Mouse (Mus musculus): Measurements from ENCODE around the gene Rab42. TPM values are rescaled to one million over a fixed set of nuclear protein-coding genes. Genes with fewer than 3 reads are reported as not detected.
"Not testable (repeated sequence)": the region's sequence is repeated elsewhere in the genome, so short reads cannot be mapped to it uniquely, and the experiment has no call there.

The Rab42 gene
- polyA plus RNA-seq, 1 experiment from 2014 or later: 0.54 TPM

DNA sequence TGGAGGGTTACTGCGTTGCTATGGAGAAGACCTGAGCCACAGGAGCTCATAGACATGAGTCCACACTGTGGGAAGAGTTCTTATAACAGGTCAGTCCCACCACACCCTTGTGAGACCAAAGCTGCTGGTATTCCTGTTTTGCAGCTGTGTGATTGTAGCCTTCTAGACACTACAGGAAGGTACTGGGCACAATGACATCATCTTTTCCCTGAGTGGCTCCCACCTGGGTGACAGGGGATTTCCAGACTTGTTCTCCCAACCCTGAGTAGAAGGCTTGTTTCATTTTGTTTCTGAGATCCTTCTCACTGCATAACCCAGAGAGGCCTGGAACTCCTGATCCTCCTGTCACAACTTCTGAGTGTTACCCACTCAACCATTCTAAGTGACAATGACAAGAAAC lies 3.3 kb downstream of the Rab42 start:
- 68% methylated on average over 1 of the region's 1 CpGs for WGBS (ENCODE audit: insufficient replicate concordance)
- no peaks in the 10 kb centered on the region for H3K27me3 ChIP-seq

DNA sequence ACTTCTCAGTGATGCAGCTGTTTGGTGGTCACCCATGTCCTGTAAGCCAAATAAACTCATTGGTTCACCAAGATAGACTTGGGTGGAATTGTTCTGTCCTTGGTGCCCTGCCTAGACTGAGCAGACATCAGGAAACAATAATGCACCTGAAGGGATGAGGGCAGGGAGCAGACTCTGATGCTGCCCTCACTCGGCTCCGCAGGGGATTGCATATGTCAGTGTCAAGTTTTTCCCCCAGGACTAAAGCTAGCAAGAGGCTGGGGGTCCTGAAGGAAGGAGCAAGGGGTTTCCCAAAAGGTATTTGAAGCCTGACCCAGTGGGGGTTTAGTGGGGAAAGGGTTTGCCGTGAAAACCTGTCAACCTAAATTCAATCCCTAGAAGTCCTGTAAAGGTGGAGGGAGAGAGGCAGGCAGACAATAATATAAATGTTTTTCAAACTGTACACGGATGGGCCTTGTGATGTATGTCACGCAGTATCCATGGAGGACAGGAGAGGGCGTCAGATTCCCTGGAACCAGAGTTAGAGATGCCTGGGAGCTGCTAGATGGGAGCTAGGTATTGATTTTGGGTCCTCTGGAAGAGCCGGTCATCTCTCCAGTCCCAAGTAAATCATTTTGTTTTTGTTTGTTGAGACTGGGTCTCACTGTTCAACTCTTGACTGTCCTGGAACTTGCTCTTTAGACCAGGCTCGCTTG lies 7.3 kb downstream of the Rab42 start:
- no peaks in the 10 kb centered on the region for H3K27me3 ChIP-seq
- 50% methylated on average over 8 of the region's 8 CpGs for WGBS (ENCODE audit: insufficient replicate concordance)
- H3K9me3 ChIP-seq (replicated peaks): no peaks in the 10 kb centered on the region
- H3K4me1 ChIP-seq (replicated peaks): no peaks in the 10 kb centered on the region; the same call in 1 of the 2 replicates
- H3K4me2 ChIP-seq: no peak overlapping the region
- ATAC-seq (ENCODE audit: insufficient read depth): no peak
- no peak overlapping the region for H3K4me3 ChIP-seq (replicated peaks)
- H3K9ac ChIP-seq: no peak overlapping the region
- H3K27ac ChIP-seq (replicated peaks): no peak overlapping the region
- H3K36me3 ChIP-seq (replicated peaks): peaks cover 32% of the 10 kb centered on the region

More for the DNA sequence above, 3.3 kb downstream of the Rab42 start:
- Histone ChIP-seq H3K36me3 (replicated peaks) (no peaks in the 10 kb centered on the region), H3K4me1 (replicated peaks) (peaks cover 16% of the 10 kb centered on the region), H3K4me3 (replicated peaks) (no peak overlapping the region), H3K4me2 (no peak overlapping the region), H3K27ac (replicated peaks) (no peak overlapping the region), H3K9me3 (replicated peaks) (no peaks in the 10 kb centered on the region), H3K9ac (no peak overlapping the region)
- ATAC-seq (ENCODE audit: insufficient read depth): no peak

DNA sequence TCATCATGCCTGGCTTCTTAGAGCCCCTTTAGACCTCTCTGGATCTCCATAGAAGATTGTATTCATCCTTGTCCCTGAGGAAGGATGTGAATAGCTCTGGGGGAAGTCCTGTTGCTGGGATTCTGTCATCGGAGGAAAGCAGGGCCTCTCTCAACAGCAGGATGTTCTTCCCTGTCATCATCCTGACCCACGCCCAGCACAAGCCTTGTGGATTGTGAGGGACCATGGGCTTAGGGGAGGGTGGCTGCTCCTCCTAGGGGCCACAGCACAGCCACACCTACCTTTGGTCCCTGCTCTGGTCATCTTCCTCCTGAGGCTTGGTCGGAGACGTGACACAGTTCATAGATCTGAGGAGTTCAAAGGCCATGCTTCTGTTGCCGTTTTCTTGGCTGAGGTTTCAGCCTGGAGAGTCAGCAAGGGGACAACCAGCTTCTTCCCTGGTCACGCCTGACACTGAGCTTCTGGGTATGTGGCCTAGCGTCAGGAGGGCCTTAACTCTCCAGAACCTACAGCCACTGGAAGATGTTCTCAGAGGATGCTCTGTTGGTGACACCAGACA lies 9.4 kb downstream of the Rab42 start:
- H3K36me3 ChIP-seq (replicated peaks): peaks cover 47% of the 10 kb centered on the region
- WGBS (ENCODE audit: insufficient replicate concordance): 77% methylated on average over 7 of the region's 7 CpGs
- H3K27me3 ChIP-seq: no peaks in the 10 kb centered on the region
- H3K4me1 ChIP-seq (replicated peaks): no peaks in the 10 kb centered on the region; the same call in 1 of the 2 replicates
- H3K9ac ChIP-seq: no peak overlapping the region
- no peak overlapping the region for H3K4me2 ChIP-seq
- no peaks in the 10 kb centered on the region for H3K9me3 ChIP-seq (replicated peaks)
- H3K27ac ChIP-seq (replicated peaks): no peak overlapping the region
- ATAC-seq (ENCODE audit: insufficient read depth): no peak
- H3K4me3 ChIP-seq (replicated peaks): no peak overlapping the region

DNA sequence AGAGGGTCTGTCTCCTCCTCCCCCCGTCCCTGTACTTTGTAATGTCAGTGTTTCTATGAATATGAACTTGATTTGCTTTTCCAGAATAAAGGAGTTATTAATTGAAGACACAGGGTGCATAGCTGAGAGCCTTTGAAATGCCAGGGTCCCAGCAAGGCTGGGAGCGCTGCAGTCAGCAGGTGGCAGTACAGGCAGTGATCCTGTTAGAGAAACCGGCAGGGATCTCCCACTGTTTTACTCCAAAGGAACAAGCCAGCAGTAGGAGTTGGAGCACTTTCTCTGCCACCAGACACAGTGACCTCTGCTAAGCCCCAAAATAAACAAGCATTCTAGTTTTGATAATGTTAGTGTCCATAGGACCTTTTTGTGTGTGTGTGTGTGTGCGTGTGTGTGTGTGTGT lies 10.2 kb downstream of the Rab42 start:
- H3K9ac ChIP-seq: no peak overlapping the region
- no peaks in the 10 kb centered on the region for H3K9me3 ChIP-seq (replicated peaks)
- no peaks in the 10 kb centered on the region; the same call in 1 of the 2 replicates for H3K4me1 ChIP-seq (replicated peaks)
- H3K27me3 ChIP-seq: no peaks in the 10 kb centered on the region
- ATAC-seq (ENCODE audit: insufficient read depth): no peak
- whole genome bisulfite sequencing (ENCODE audit: insufficient replicate concordance): 72% methylated on average over 4 of the region's 4 CpGs
- no peak overlapping the region for H3K4me3 ChIP-seq (replicated peaks)
- peaks cover 49% of the 10 kb centered on the region for H3K36me3 ChIP-seq (replicated peaks)
- H3K27ac ChIP-seq (replicated peaks): no peak overlapping the region
- no peak overlapping the region for H3K4me2 ChIP-seq

DNA sequence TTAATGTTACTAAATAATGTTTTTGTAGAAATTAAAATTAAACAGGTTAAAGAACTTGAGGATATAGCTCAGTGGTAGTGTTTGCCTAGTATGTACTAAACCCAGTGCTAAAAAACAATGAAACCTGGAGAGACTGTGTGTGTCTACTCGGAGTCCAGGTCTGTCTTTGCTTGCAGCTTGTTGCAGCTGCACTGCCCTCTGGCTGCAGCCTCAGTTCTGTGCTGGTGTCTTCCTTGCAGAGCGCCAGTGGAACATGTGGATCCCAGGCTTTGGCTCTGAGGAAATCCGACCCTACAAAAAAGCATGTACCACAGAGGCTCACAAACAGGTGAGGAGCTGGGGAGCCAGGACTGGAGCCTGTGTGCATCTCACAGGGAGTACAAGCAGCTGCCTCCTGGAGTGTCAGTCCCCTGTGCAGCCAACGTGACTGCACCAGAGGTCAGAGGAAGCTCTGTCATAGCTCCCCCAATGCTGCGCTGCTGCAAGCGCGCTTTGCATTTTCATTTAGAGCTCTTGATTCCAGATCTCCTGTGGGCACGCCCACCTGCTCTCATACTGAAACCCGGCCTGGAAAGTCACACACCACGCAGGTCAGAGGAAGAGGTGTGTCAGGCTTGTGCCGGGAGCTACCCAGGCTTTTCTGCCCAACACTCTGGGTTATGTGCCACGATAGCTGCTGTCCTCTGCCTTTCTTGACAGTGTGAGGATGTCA lies 11.4 kb downstream of the Rab42 start:
- ATAC-seq (ENCODE audit: insufficient read depth): no peak
- Histone ChIP-seq H3K4me2 (no peak overlapping the region), H3K4me3 (replicated peaks) (no peak overlapping the region), H3K9me3 (replicated peaks) (0 out of 2 replicates have a peak, but pooled peaks cover 3% of the 10 kb centered on the region), H3K27me3 (no peaks in the 10 kb centered on the region), H3K9ac (no peak overlapping the region), H3K36me3 (replicated peaks) (peaks cover 58% of the 10 kb centered on the region), H3K4me1 (replicated peaks) (no peaks in the 10 kb centered on the region; the same call in 1 of the 2 replicates), H3K27ac (replicated peaks) (no peak overlapping the region)
- WGBS (ENCODE audit: insufficient replicate concordance): 84% methylated on average over 12 of the region's 12 CpGs

DNA sequence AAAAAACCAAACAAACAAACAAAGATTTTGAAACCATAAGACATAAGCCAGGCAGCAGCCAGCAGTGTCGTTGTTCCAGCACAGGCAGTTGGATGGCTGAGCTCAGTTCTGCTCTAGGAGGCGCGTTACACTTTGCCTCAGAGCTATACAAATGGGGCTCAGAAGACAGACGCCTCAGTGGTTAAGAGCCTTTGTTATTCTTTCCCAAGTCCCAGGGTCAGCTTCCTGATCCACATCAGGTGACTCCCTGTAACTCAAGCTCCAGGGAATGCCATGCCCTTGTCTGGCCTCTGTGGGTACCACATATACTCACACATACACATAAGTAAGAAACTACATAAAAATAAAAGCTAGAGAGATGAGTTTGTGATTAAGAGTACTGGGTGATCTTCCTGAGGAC lies 12.1 kb downstream of the Rab42 start:
- no peak for ATAC-seq (ENCODE audit: insufficient read depth)

DNA sequence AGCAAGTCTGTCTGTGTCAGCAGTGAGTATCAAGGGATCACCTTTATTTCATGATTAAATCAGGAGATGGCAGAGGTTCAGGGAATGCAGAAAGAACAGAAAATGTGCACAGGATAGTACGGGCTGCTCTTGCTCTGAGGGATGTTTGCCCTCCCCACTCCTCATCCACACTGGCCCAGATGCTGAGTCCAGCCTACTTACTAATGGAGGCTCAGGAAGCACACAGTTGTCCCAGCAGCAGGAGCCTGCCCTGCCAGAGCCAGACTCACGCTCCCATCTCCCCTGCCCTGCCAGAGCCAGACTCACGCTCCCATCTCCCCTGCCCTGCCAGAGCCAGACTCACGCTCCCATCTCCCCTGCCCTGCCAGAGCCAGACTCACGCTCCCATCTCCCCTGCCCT lies 14.3 kb downstream of the Rab42 start:
- H3K36me3 ChIP-seq (replicated peaks): peaks cover 78% of the 10 kb centered on the region
- ATAC-seq (ENCODE audit: insufficient read depth): not testable (repeated sequence)

More for the DNA sequence above, 12.1 kb downstream of the Rab42 start:
- Histone ChIP-seq H3K4me1 (replicated peaks) (no peaks in the 10 kb centered on the region; the same call in 1 of the 2 replicates), H3K4me2 (no peak overlapping the region), H3K9me3 (replicated peaks) (0 out of 2 replicates have a peak, but pooled peaks cover 3% of the 10 kb centered on the region), H3K27me3 (no peaks in the 10 kb centered on the region), H3K4me3 (replicated peaks) (no peak overlapping the region), H3K36me3 (replicated peaks) (peaks cover 65% of the 10 kb centered on the region), H3K9ac (no peak overlapping the region), H3K27ac (replicated peaks) (no peak overlapping the region)
- 94% methylated on average over 4 of the region's 4 CpGs for whole genome bisulfite sequencing (ENCODE audit: insufficient replicate concordance)

DNA sequence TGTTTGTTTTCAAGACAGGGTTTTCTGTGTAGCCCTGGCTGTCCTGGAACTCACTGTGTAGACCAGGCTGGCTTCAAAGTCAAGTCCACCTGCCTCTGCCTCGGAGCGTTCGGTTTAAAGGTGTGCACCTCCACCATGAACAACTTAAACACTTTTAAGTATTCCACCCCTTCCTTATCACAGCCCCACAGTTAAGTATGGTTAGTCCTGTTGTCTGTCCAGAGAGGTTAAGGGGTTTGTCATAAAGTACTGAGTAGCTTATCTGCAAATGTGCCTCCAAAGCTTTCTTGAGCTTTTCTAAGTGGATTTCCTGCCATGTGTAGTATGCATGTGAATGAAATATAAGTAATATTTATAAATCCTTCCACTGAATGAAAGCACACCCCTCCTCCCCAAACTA lies 27.2 kb downstream of the Rab42 start:
- peak overlapping the region; percentile 48 for H3K9ac ChIP-seq
- peaks cover 12% of the 10 kb centered on the region; the same call in 1 of the 2 replicates for H3K36me3 ChIP-seq (replicated peaks)
- no peaks in the 10 kb centered on the region for H3K27me3 ChIP-seq
- H3K9me3 ChIP-seq (replicated peaks): no peaks in the 10 kb centered on the region
- H3K4me1 ChIP-seq (replicated peaks): peaks cover 45% of the 10 kb centered on the region
- 12% methylated on average over 3 of the region's 3 CpGs for WGBS (ENCODE audit: insufficient replicate concordance)
- ATAC-seq (ENCODE audit: insufficient read depth): peak; percentile 14; the same call in 1 of the 2 replicates
- H3K4me2 ChIP-seq: peak overlapping the region; percentile 91
- H3K4me3 ChIP-seq (replicated peaks): peak overlapping the region; percentile 93
- H3K27ac ChIP-seq (replicated peaks): peak overlapping the region; percentile 76

More for the DNA sequence above, 14.3 kb downstream of the Rab42 start:
- H3K4me3 ChIP-seq (replicated peaks); H3K9ac ChIP-seq; H3K4me1 ChIP-seq (replicated peaks); H3K27me3 ChIP-seq; H3K27ac ChIP-seq (replicated peaks); H3K9me3 ChIP-seq (replicated peaks); H3K4me2 ChIP-seq: not testable (repeated sequence)
- 91% methylated on average over 4 of the region's 5 CpGs for WGBS (ENCODE audit: insufficient replicate concordance)

DNA sequence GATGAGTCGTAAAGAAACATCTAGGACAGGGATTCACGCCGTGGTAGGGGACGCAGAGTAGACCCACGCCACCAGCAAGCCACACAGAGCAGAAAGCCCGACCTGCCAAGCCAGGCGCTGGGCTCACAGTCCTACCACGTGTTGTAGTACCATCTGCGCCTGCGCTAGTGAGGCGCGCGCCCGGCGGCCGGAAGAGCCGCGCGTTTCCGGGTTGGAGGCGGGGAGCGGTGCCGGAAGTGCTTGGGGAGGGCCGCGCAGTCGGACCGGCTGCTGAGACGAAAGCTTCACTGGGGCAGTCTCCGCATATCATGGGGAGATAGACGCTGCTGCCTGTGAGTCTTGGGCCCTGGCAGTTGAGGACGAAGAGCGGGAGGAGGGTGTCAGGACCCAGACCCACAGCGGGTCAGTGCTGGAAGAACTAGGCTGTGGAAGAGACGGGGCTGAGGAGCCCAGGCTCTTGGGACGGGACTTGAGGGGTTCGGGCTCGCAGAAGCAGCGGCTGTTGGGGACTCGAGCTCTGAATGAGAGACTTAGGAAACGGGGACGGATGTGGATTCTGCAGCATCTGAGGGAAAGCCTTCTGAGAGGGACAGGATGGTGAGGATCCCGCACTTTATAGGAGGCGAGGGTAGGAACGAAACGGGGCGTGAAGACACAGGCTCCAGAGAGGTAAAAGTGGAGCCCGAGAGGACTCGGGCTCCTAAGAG lies 28.9 kb downstream of the Rab42 start, which contains the start of gene Taf12:
TSS of gene Taf12 (plus strand) at position 220 of the 707 bp plus-strand sequence.
- ATAC-seq (ENCODE audit: insufficient read depth): peak; percentile 79
- H3K27me3 ChIP-seq: no peaks in the 10 kb centered on the region
- H3K36me3 ChIP-seq (replicated peaks): 0 out of 2 replicates have a peak, but pooled peaks cover 10% of the 10 kb centered on the region
- H3K27ac ChIP-seq (replicated peaks): peak within 1 kb of the TSS; percentile 98
- no peaks in the 10 kb centered on the region for H3K9me3 ChIP-seq (replicated peaks)
- peak within 1 kb of the TSS; percentile 91 for H3K4me2 ChIP-seq
- peak within 1 kb of the TSS; percentile 93 for H3K4me3 ChIP-seq (replicated peaks)
- H3K9ac ChIP-seq: peak within 1 kb of the TSS; percentile 98
- H3K4me1 ChIP-seq (replicated peaks): peaks cover 56% of the 10 kb centered on the region
- WGBS (ENCODE audit: insufficient replicate concordance): under 1% methylated on average over 48 of the region's 48 CpGs

DNA sequence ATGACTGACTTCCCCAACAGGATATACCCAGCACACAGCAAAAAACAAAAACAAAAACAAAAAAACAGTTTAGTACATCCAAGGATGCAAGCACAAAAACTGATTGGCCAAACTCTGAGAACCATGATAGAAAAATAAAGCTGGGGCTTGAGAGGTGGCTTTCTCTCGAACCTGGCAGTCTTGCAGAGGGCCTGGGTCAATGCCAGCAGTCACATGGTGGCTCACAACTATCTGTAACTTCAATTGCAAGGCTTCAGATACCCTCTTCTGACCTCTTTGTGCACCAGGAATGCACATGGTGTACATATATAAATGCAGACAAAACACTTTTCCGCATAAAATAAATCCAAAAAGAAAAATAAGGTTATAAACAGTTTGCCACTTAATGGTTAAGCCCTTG lies 30.0 kb downstream of the Rab42 start:
- ATAC-seq (ENCODE audit: insufficient read depth): no peak
- H3K27ac ChIP-seq (replicated peaks): peak overlapping the region; percentile 98
- H3K27me3 ChIP-seq: no peaks in the 10 kb centered on the region
- peak overlapping the region; percentile 93 for H3K4me3 ChIP-seq (replicated peaks)
- WGBS (ENCODE audit: insufficient replicate concordance): 51% methylated on average over 2 of the region's 2 CpGs
- H3K9me3 ChIP-seq (replicated peaks): no peaks in the 10 kb centered on the region
- H3K4me1 ChIP-seq (replicated peaks): peaks cover 68% of the 10 kb centered on the region
- H3K4me2 ChIP-seq: peak overlapping the region; percentile 91
- peak overlapping the region; percentile 98; the same call in 1 of the 2 replicates for H3K9ac ChIP-seq
- 0 out of 2 replicates have a peak, but pooled peaks cover 10% of the 10 kb centered on the region for H3K36me3 ChIP-seq (replicated peaks)

Data from liver, embryonic 15.5 days (tissue).